Mouse (Mus musculus): Measurements from ENCODE around the gene Mtfmt. TPM values are rescaled to one million over a fixed set of nuclear protein-coding genes. Genes with fewer than 3 reads are reported as not detected.

The Mtfmt gene
- polyA plus RNA-seq, 1 experiment = not detected

- no peak for TF ChIP-seq POLR2A (IDR thresholded peaks at IDR 0.05; ENCODE audit: insufficient read depth, low read depth, low read length)
- no peak for TF ChIP-seq CTCF (IDR thresholded peaks at IDR 0.05; ENCODE audit: insufficient read depth, low read depth, low read length)
- Histone ChIP-seq H3K4me3 (ENCODE audit: insufficient read depth, low read depth, low read length) (no peak overlapping the region), H3K27ac (ENCODE audit: insufficient read depth, low read depth, low read length) (no peak overlapping the region), H3K4me1 (ENCODE audit: control insufficient read depth, insufficient read depth, low read length) (peaks cover 10% of the 10 kb centered on the region; the same call in 1 of the 2 replicates)
- 87% methylated on average over 6 of the region's 6 CpGs for WGBS
Measured at GRCm38 (mm10) chr9:65399934-65400333, 35.6 kb upstream of the Mtfmt start.

- H3K4me3 ChIP-seq (ENCODE audit: insufficient read depth, low read depth, low read length) = no peak overlapping the region
- TF ChIP-seq CTCF (IDR thresholded peaks at IDR 0.05; ENCODE audit: insufficient read depth, low read depth, low read length) (no peak), POLR2A (IDR thresholded peaks at IDR 0.05; ENCODE audit: insufficient read depth, low read depth, low read length) (no peak)
- 63% methylated on average over 15 of the region's 15 CpGs for WGBS
- peaks cover 12% of the 10 kb centered on the region for H3K4me1 ChIP-seq (ENCODE audit: control insufficient read depth, insufficient read depth, low read length)
- no peak overlapping the region for H3K27ac ChIP-seq (ENCODE audit: insufficient read depth, low read depth, low read length)
Measured at GRCm38 (mm10) chr9:65404331-65405183, 31.0 kb upstream of the Mtfmt start.

DNA sequence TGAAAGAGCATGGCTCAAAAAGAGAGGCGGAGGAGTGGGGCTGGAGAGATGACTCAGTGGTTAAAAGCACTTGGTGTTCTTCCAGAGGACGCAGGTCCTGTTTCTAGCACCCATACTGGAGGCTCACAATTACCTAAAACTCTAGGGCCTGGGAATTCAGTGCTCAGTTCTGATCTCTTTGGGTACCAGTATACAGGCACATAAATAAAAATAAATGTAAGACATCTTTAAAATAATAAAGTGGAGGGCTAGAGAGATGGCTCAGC lies 30.5 kb upstream of the Mtfmt start:
- Histone ChIP-seq H3K27ac (ENCODE audit: insufficient read depth, low read depth, low read length) (no peak overlapping the region), H3K4me3 (ENCODE audit: insufficient read depth, low read depth, low read length) (no peak overlapping the region), H3K4me1 (ENCODE audit: control insufficient read depth, insufficient read depth, low read length) (peaks cover 12% of the 10 kb centered on the region)
- WGBS = 69% methylated on average over 2 of the region's 2 CpGs
- TF ChIP-seq CTCF (IDR thresholded peaks at IDR 0.05; ENCODE audit: insufficient read depth, low read depth, low read length) (no peak), POLR2A (IDR thresholded peaks at IDR 0.05; ENCODE audit: insufficient read depth, low read depth, low read length) (no peak)

DNA sequence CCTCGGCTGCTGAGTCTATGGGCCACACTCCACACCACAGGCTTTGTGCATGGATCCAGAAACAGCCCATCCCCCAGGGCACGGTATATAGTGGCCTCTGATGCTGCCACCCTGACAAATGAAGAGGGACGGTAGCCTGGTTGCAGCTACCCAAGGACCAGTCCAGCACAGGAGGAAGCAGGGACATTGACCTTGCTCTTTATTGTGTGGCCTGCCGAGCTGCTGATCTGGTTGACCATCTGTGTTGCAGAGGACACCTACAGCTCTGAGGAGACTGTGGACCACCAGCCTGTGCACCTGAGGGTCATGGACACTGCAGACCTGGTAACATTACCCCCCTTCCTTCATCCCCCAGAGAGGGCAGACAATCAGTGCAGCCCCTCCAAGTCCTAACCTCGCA lies 28.3 kb upstream of the Mtfmt start:
- peaks cover 12% of the 10 kb centered on the region for H3K4me1 ChIP-seq (ENCODE audit: control insufficient read depth, insufficient read depth, low read length)
- H3K27ac ChIP-seq (ENCODE audit: insufficient read depth, low read depth, low read length) = no peak overlapping the region
- no peak overlapping the region for H3K4me3 ChIP-seq (ENCODE audit: insufficient read depth, low read depth, low read length)
- WGBS = 86% methylated on average over 5 of the region's 5 CpGs
- TF ChIP-seq POLR2A (IDR thresholded peaks at IDR 0.05; ENCODE audit: insufficient read depth, low read depth, low read length) (no peak), CTCF (IDR thresholded peaks at IDR 0.05; ENCODE audit: insufficient read depth, low read depth, low read length) (no peak)

GRCm38 (mm10) chr9:65407861-65408260 lies 27.7 kb upstream of the Mtfmt start:
- H3K4me1 ChIP-seq (ENCODE audit: control insufficient read depth, insufficient read depth, low read length) = peaks cover 12% of the 10 kb centered on the region
- no peak overlapping the region for H3K4me3 ChIP-seq (ENCODE audit: insufficient read depth, low read depth, low read length)
- H3K27ac ChIP-seq (ENCODE audit: insufficient read depth, low read depth, low read length) = no peak overlapping the region
- TF ChIP-seq POLR2A (IDR thresholded peaks at IDR 0.05; ENCODE audit: insufficient read depth, low read depth, low read length) (no peak), CTCF (IDR thresholded peaks at IDR 0.05; ENCODE audit: insufficient read depth, low read depth, low read length) (no peak)
- 69% methylated on average over 3 of the region's 3 CpGs for WGBS

DNA sequence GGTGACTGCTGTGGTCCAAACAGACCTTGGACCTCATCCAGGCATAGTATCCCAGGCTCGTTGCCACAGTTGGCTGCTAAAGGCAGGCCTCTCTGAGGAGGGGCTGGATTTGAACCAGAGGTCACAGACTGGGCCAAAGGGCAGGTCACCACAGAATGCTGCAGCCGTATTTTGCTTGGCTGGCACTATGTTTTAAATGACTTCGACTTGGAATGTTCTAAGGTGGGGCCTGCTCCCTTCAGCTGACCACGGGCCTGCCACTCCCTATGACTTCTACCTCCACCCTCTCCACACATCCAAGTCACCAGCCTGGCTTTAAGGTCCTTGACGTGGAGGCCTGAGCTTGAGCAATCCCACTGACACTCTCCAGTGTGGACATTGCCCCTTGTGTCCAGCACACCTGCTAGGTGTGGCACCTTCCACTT lies 26.7 kb upstream of the Mtfmt start:
- Histone ChIP-seq H3K4me1 (ENCODE audit: control insufficient read depth, insufficient read depth, low read length) (peaks cover 12% of the 10 kb centered on the region), H3K27ac (ENCODE audit: insufficient read depth, low read depth, low read length) (no peak overlapping the region), H3K4me3 (ENCODE audit: insufficient read depth, low read depth, low read length) (no peak overlapping the region)
- 72% methylated on average over 5 of the region's 5 CpGs for WGBS
- TF ChIP-seq CTCF (IDR thresholded peaks at IDR 0.05; ENCODE audit: insufficient read depth, low read depth, low read length) (no peak), POLR2A (IDR thresholded peaks at IDR 0.05; ENCODE audit: insufficient read depth, low read depth, low read length) (no peak)

DNA sequence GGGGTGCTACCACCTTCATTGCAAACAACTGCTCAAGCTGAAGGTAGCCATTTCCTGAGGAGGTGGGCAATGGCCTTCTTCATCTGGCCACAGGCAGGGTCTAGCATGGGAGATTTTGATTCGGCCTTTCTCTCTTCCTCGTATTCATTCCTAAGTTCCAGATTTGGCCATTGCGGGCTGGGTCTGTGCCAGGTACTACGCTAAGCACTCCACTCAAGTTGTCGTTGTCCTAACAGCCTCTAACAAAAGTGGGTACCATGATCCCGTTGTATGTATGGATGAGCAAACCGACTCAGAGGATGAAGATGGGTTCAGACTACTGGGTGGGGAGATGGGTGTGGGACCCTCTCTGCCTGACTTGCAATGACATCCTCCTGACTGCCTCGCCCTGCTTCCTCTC lies 25.2 kb upstream of the Mtfmt start:
- TF ChIP-seq POLR2A (IDR thresholded peaks at IDR 0.05; ENCODE audit: insufficient read depth, low read depth, low read length) (no peak), CTCF (IDR thresholded peaks at IDR 0.05; ENCODE audit: insufficient read depth, low read depth, low read length) (no peak)
- 90% methylated on average over 8 of the region's 8 CpGs for WGBS
- peaks cover 6% of the 10 kb centered on the region for H3K4me1 ChIP-seq (ENCODE audit: control insufficient read depth, insufficient read depth, low read length)
- no peak overlapping the region for H3K4me3 ChIP-seq (ENCODE audit: insufficient read depth, low read depth, low read length)
- H3K27ac ChIP-seq (ENCODE audit: insufficient read depth, low read depth, low read length) = no peak overlapping the region

- H3K27ac ChIP-seq (ENCODE audit: insufficient read depth, low read depth, low read length) = no peak overlapping the region
- H3K4me3 ChIP-seq (ENCODE audit: insufficient read depth, low read depth, low read length) = no peak overlapping the region
- TF ChIP-seq POLR2A (IDR thresholded peaks at IDR 0.05; ENCODE audit: insufficient read depth, low read depth, low read length) (no peak), CTCF (IDR thresholded peaks at IDR 0.05; ENCODE audit: insufficient read depth, low read depth, low read length) (no peak)
- peaks cover 6% of the 10 kb centered on the region for H3K4me1 ChIP-seq (ENCODE audit: control insufficient read depth, insufficient read depth, low read length)
- 55% methylated on average over 3 of the region's 3 CpGs for WGBS
Measured at GRCm38 (mm10) chr9:65411326-65411725, 24.3 kb upstream of the Mtfmt start.

GRCm38 (mm10) chr9:65417738-65418137 lies 17.8 kb upstream of the Mtfmt start:
- WGBS = 56% methylated on average over 3 of the region's 3 CpGs
- TF ChIP-seq POLR2A (IDR thresholded peaks at IDR 0.05; ENCODE audit: insufficient read depth, low read depth, low read length) (no peak), CTCF (IDR thresholded peaks at IDR 0.05; ENCODE audit: insufficient read depth, low read depth, low read length) (no peak)
- Histone ChIP-seq H3K27ac (ENCODE audit: insufficient read depth, low read depth, low read length) (no peak overlapping the region), H3K4me3 (ENCODE audit: insufficient read depth, low read depth, low read length) (no peak overlapping the region), H3K4me1 (ENCODE audit: control insufficient read depth, insufficient read depth, low read length) (no peaks in the 10 kb centered on the region)

All from olfactory bulb, adult 2 months (tissue).